Mouse (Mus musculus): ENCODE results near the gene Smad3.
A peak's percentile ranks its signal among the peaks of the same experiment; 100 is the strongest.

Gene Smad3

GRCm38 (mm10) chr9:63771676-63772075, 13.9 kb upstream of the Smad3 start:
- no peak for DNase-seq

- no peak for DNase-seq
Measured at GRCm38 (mm10) chr9:63761367-63762094, 3.7 kb upstream of the Smad3 start.

- DNase-seq: no peak
Measured at GRCm38 (mm10) chr9:63760783-63761182, 3.0 kb upstream of the Smad3 start.

- no peak for DNase-seq
Measured at GRCm38 (mm10) chr9:63759973-63760722, 2.4 kb upstream of the Smad3 start.

- peak; percentile 79 to 87 for DNase-seq
Measured at GRCm38 (mm10) chr9:63758641-63759391, 1.0 kb upstream of the Smad3 start.

- DNase-seq: no peak
Measured at GRCm38 (mm10) chr9:63757462-63757772, 377 bp downstream of the Smad3 start.

GRCm38 (mm10) chr9:63756581-63757461, 973 bp downstream of the Smad3 start:
- DNase-seq: peak; percentile 67 to 72

GRCm38 (mm10) chr9:63755671-63756543, 1.9 kb downstream of the Smad3 start:
- DNase-seq: no peak

GRCm38 (mm10) chr9:63754556-63755510, 3.0 kb downstream of the Smad3 start:
- peak; percentile 37 to 60 for DNase-seq

GRCm38 (mm10) chr9:63754039-63754438, 3.8 kb downstream of the Smad3 start:
- DNase-seq: no peak

- no peak for DNase-seq
Measured at GRCm38 (mm10) chr9:63753359-63753758, 4.4 kb downstream of the Smad3 start.

- no peak for DNase-seq
Measured at GRCm38 (mm10) chr9:63752576-63752975, 5.2 kb downstream of the Smad3 start.

GRCm38 (mm10) chr9:63751325-63751724, 6.5 kb downstream of the Smad3 start:
- DNase-seq: peak in 1 of 2 experiments; percentile 3

GRCm38 (mm10) chr9:63750360-63750974, 7.3 kb downstream of the Smad3 start:
- no peak for DNase-seq

- DNase-seq: no peak
Measured at GRCm38 (mm10) chr9:63749296-63749915, 8.4 kb downstream of the Smad3 start.

GRCm38 (mm10) chr9:63747645-63748295, 10.0 kb downstream of the Smad3 start:
- peak in 1 of 2 experiments; percentile 3 for DNase-seq

- no peak for DNase-seq
Measured at GRCm38 (mm10) chr9:63746980-63747379, 10.8 kb downstream of the Smad3 start.

GRCm38 (mm10) chr9:63745821-63746632, 11.8 kb downstream of the Smad3 start:
- peak in 1 of 2 experiments; percentile 2 for DNase-seq

Measured in thymus, postnatal 36 days (tissue).